Mouse (Mus musculus) monocyte, adult 2 months (primary cell): ENCODE data around the gene Mrpl37.

Experiments
- DNase-seq, 2 experiments: peaks; one replicate each; pipeline ENCODE4 v3.0.0; 2022; ENCODE audit warnings: low spot score in 2 of 2, low read depth in 1 of 2

The Mrpl37 gene

GRCm38 (mm10) chr4:107067151-107067840, 628 bp upstream of the Mrpl37 start:
- DNase-seq: no peak

DNA sequence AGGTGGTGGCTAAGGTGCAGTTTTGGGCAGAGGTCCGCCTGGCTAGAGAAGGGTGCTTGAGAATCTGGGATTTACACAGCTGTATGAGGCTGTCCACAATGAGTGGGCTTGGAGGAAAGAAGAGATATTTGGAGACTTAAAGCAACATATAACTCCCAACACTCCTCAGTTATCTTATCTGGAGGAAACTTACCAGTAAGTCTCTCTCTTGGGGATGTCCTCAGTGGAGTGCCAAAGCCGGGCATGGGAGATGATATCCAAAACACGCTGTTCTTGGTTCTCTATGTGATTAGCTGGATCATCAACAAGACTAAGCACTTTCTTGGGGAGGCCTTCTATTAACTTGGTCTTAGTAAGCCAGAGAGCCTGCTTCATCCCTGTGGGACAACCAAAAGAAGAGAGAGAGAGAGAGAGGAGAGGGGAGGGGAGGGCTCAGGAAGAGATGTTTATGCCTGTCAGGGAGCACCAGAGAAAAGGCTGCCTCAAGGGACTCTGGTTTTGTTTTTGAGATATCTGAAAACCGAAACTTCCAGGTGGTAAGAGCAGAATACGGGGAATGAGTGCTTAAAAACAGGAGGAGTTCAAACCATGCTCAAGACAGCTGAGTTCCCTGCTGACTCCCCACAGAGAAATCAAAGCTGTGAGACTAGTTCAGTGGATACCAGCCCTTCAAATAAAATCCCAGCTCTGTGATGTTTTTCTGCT, 2.1 kb downstream of the Mrpl37 start:
- no peak for DNase-seq

DNA sequence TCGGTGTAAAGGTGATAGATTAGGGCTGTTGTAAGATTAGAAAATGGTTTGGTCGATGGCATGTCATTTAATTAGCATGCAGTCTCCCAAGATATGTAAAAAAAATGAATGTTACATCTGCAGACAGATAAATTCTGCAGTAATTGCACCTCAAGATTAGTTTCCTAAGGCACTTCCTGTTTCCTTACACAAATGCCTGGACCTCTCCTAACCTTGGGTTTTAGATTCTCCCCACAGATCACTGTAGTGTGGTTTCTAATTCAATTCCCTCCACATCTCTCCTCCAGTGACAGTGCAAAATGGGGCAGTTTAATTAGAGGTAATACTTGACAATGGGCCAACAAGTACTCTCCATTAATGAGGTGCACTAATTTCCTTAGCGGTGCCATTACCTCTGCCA, 3.5 kb downstream of the Mrpl37 start:
- no peak for DNase-seq

- DNase-seq: no peak
These were observed 5.1 kb downstream of the Mrpl37 start for GRCm38 (mm10) chr4:107061560-107061959.

DNA sequence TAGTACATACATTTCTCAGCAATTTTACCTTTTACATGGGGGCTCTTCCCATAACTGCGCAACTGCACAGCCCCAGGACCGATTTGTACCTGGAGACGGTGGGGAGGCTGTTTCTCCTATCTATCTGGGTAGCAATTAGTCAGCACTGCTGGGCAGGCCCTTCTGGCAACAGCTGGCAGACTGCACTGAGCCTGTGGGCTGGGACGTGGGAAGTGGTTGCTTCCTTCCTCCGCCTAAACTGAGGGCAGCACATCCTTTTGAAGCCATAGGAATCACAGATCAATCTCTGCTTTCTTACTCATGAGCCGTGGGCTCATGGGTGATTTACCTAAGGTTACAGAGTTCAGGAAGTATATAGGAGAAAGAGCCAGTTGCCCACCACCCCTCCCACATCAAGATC, 7.9 kb downstream of the Mrpl37 start:
- no peak for DNase-seq

DNA sequence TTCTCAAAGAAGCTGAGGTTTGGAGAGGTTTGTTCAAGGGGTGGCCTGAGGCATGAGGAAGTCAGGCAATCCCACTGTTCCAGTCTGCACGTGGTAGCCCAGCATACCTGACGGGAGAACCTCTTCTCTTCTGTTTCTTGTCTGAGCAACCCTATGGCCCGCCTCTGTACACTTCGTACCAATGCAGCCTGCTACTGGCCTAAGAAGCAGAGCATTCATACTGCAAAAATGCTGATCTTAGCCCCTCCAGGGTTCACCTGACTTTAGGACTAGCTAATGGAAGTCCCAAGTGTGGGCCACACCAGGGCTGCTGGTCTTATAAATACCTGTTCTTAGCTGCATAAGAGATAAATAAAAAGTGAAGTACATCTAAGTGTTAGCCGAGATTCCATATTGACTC, 8.3 kb downstream of the Mrpl37 start:
- no peak for DNase-seq

GRCm38 (mm10) chr4:107056088-107056487, 10.6 kb downstream of the Mrpl37 start:
- no peak for DNase-seq

GRCm38 (mm10) chr4:107052962-107053553, 13.6 kb downstream of the Mrpl37 start:
- DNase-seq: no peak

DNA sequence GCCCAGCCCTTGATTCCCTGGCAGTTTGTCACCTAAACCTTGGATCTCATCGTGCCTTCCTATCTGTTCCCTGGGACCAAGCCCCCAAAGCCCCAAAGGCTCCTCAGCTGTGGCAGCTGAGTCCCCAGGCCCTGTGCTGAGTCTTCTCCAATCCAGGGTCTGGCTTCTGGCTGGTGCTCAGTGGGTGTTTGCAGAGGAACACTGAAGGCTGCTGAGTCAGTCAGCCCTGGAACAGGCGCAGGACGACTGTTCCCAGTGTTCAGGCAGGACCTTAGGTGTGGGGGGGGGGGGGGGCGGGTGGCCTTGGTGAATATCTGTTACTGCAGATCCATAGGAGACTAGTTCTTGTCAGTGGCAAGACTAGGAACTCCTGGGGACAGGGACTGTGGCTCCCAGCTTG, 14.8 kb downstream of the Mrpl37 start:
- no peak for DNase-seq

GRCm38 (mm10) chr4:107048568-107049162, 18.0 kb downstream of the Mrpl37 start:
- DNase-seq: no peak

- no peak for DNase-seq
These were observed 18.9 kb downstream of the Mrpl37 start for GRCm38 (mm10) chr4:107047806-107048205.

- DNase-seq: no peak
These were observed 21.5 kb downstream of the Mrpl37 start for GRCm38 (mm10) chr4:107045188-107045587.

DNA sequence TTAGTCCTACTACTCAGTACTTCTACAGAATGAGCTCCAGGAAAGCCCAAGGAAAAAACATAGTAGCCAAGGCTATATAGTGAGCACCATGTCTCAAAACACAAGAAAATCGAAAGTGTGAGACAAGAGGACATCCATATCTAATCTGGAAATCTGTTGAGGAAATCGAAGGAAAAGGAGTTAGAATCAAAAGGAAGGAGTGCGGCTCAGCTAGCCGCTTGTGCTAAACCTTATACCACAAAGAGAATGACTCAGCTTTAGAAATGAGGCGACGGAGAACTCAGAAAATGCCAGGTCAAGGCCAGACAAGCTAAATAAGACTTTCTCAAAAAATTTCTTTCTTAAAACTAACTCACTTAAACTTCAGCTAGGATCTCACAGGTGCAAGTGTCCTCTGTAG, 24.4 kb downstream of the Mrpl37 start:
- no peak for DNase-seq

GRCm38 (mm10) chr4:107039270-107039669, 27.4 kb downstream of the Mrpl37 start:
- no peak for DNase-seq

- DNase-seq: no peak
These were observed 28.4 kb downstream of the Mrpl37 start for GRCm38 (mm10) chr4:107038303-107038702.

- DNase-seq: no peak
These were observed 29.7 kb downstream of the Mrpl37 start for GRCm38 (mm10) chr4:107036985-107037384.

DNA sequence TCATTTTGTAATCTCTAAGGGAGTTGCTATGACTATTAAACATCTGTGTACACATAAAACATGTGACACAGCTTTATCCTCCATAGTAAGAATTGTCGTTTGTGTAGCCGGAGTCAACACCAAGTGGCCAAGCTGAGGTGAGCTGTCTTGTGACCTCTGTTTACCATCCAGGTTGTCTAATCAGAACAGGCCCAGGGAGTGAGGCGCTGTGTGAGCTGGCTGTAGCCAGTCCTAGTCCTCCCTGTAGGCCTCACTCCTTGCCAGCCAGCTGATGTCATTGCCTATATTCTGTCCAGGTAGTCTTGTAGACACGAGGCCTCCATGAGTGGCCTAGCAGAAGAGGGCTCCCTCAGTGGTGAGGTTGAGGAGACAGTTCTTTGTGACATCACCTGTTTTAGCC, 31.0 kb downstream of the Mrpl37 start:
- no peak for DNase-seq

DNA sequence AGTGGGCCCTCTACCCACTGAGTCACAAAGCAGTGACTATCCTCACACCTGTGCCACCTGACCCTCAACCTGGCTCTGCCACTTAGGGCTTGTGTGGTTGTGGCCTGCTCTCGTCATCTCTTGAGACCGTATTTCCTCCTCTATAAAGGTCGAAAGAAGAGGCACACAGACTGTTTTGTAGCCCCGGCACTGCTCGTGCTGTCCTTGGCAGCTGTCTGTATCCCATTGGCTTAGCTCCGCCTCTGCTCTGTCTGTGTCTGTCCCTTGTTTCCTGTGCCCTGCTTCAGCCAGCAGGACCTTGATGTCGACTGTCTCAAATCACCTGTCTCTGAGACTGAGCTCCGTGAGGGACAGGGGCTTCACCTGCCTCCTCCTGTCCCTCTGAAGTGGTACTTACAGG, 40.2 kb downstream of the Mrpl37 start:
- no peak for DNase-seq

- DNase-seq: no peak
These were observed 41.3 kb downstream of the Mrpl37 start for GRCm38 (mm10) chr4:107025369-107025768.

DNA sequence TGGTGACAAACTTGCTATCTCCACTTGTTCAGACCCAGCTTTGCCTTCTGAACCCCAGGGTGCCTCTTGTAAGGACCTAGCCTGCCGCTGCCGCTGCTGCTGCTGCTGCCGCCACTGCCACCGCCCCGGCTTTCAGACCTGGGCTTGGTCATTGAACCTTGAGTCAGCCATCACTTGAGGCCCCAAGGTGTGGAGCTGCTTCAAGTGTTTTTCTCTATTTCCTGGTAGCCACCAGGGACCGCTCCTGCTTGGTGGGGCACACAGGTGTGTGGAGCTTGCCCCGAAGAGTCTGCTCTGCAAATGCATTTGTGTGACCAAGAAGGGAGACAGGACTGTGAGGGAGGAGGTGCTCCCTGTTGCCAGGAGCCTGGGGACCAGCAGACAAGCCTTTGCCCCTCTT, 41.8 kb downstream of the Mrpl37 start:
- DNase-seq: no peak

DNA sequence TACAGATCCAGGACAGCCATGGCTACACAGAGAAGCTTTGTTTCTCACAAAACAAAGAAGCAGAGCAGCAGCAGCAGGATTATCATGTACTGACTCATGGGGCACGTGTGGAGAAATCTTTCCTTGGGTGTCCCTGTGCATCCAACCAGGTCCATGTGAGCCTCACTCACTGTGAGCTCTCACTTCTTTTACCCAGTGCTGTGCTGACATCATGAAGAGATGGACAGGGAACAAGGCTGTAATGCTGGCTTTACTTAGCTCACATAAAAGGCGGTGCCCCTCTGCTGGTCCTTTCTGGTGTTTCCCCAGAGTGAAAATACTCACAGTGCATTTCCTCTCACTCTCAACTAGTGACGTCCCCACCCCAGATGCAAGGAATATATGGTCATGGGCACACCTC, 45.2 kb downstream of the Mrpl37 start:
- no peak for DNase-seq
